Mouse (Mus musculus) thymus, adult 2 months (tissue): ENCODE measurements around the gene Stk17b.

Experiments
- CTCF ChIP-seq: fragments of 200-500 bp; IDR thresholded peaks from 2 replicates; pipeline ENCODE4 v1.5.1; 2012; ENCODE audit warnings: mild to moderate bottlenecking, control low read depth, low read length, moderate library complexity, borderline replicate concordance; ENCODE audit not compliant: control insufficient read depth, poor library complexity, insufficient read depth; ENCODE audit errors: extremely low read depth
- POLR2A ChIP-seq: fragments of 200-500 bp; IDR thresholded peaks from 2 replicates; pipeline ENCODE4 v1.6.1; 2012; ENCODE audit warnings: mild to moderate bottlenecking, low read length, control low read depth, moderate library complexity; ENCODE audit not compliant: control insufficient read depth, poor library complexity, insufficient read depth; ENCODE audit errors: extremely low read depth

- no peak for TF ChIP-seq CTCF
- TF ChIP-seq POLR2A: no peak
These were observed 36.5 kb downstream of the Stk17b start for GRCm38 (mm10) chr1:53748571-53748970.
